Mouse (Mus musculus) bone marrow, adult 2 months (tissue): ENCODE measurements around the gene Baz2a. TPM values are rescaled to one million over a fixed set of nuclear protein-coding genes. Genes with fewer than 3 reads are reported as not detected.
"Not testable (repeated sequence)": the region's sequence is repeated elsewhere in the genome, so short reads cannot be mapped to it uniquely, and the experiment has no call there.

ENCODE experiments used
- H3K27ac ChIP-seq: fragments of 200-500 bp; 2 replicates; pipeline ENCODE4 v1.5.1; 2012; ENCODE audit warnings: low read depth, mild to moderate bottlenecking, control low read depth, inconsistent platforms, low read length; ENCODE audit not compliant: control insufficient read depth, poor library complexity, insufficient read depth
- H3K4me1 ChIP-seq: fragments of 200-500 bp; 2 replicates; pipeline ENCODE4 v1.6.1; 2011; ENCODE audit warnings: low read length; ENCODE audit not compliant: control insufficient read depth, insufficient read depth
- H3K4me3 ChIP-seq: fragments of 200-500 bp; replicated peaks from 2 replicates; pipeline ENCODE3; 2011; ENCODE audit warnings: mild to moderate bottlenecking, low read depth, low read length, control low read depth; ENCODE audit not compliant: control insufficient read depth
- CTCF ChIP-seq: fragments of 200-500 bp; IDR thresholded peaks from 2 replicates; pipeline ENCODE4 v1.5.1; 2011; ENCODE audit warnings: low read length, control low read depth; ENCODE audit not compliant: control insufficient read depth, insufficient read depth
- POLR2A ChIP-seq: fragments of 200-500 bp; IDR thresholded peaks from 2 replicates; pipeline ENCODE4 v1.6.1; 2011; ENCODE audit warnings: low read depth, mild to moderate bottlenecking, control low read depth, low read length, borderline replicate concordance; ENCODE audit not compliant: control insufficient read depth
- WGBS: fragments of 180-500 bp; shearing (Covaris S2); methylation state at CpG from one replicate; pipeline ENCODE4 v1.1.7; 2018; 5-methylcytosine and 5-hydroxymethylcytosine counted together
- polyA plus RNA-seq: library from polyadenylated mRNA; stranded (reverse); fragments of >200 nt; gene quantifications from 2 replicates; pipeline ENCODE4 v1.2.4, GENCODE M21; 2011; ENCODE audit warnings: low replicate concordance; ENCODE audit not compliant: missing spikeins, insufficient read depth, insufficient read length

The Baz2a gene
- polyA plus RNA-seq, 1 experiment, result 64.0 TPM

- Histone ChIP-seq H3K4me1 (no peaks in the 10 kb centered on the region; the same call in 1 of the 2 replicates), H3K4me3 (no peak overlapping the region), H3K27ac (no peak overlapping the region)
- 23% methylated on average over 1 of the region's 1 CpGs for WGBS
- TF ChIP-seq POLR2A (no peak), CTCF (no peak)
Observed at GRCm38 (mm10) chr10:128080496-128080895, 10.9 kb upstream of the Baz2a start.

- Histone ChIP-seq H3K4me1 (no peaks in the 10 kb centered on the region; the same call in 1 of the 2 replicates), H3K4me3 (no peak overlapping the region), H3K27ac (no peak overlapping the region)
- TF ChIP-seq POLR2A, result no peak
- TF ChIP-seq CTCF, result no peak
- 23% methylated on average over 6 of the region's 6 CpGs for WGBS
Observed at GRCm38 (mm10) chr10:128081807-128082476, 9.4 kb upstream of the Baz2a start.

GRCm38 (mm10) chr10:128082477-128082808, 8.9 kb upstream of the Baz2a start:
- peak overlapping the region; percentile 54 for H3K27ac ChIP-seq
- H3K4me3 ChIP-seq, result peak overlapping the region; percentile 81
- no peak for TF ChIP-seq POLR2A
- TF ChIP-seq CTCF, result no peak
- no peaks in the 10 kb centered on the region; the same call in 1 of the 2 replicates for H3K4me1 ChIP-seq
- under 1% methylated on average over 9 of the region's 9 CpGs for WGBS

- H3K27ac ChIP-seq, result peak within 1 kb of the TSS; percentile 83
- WGBS, result under 1% methylated on average over 34 of the region's 34 CpGs
- no peaks in the 10 kb centered on the region; the same call in 1 of the 2 replicates for H3K4me1 ChIP-seq
- TF ChIP-seq CTCF, result no peak
- peak; percentile 96; the same call in 1 of the 2 replicates for TF ChIP-seq POLR2A
- H3K4me3 ChIP-seq, result peak within 1 kb of the TSS; percentile 96
Observed at GRCm38 (mm10) chr10:128082880-128083421, 8.4 kb upstream of the Baz2a start, which contains the start of gene Atp5b. Gene Atp5b (plus strand): TSS chr10:128083273.

GRCm38 (mm10) chr10:128083688-128084087, 7.7 kb upstream of the Baz2a start:
- Histone ChIP-seq H3K4me3 (peak overlapping the region; percentile 96), H3K4me1 (no peaks in the 10 kb centered on the region; the same call in 1 of the 2 replicates), H3K27ac (peak overlapping the region; percentile 83)
- no peak for TF ChIP-seq POLR2A
- TF ChIP-seq CTCF, result no peak
- WGBS, result under 1% methylated on average over 22 of the region's 22 CpGs

GRCm38 (mm10) chr10:128084160-128084559, 7.2 kb upstream of the Baz2a start:
- 0% methylated on average over 3 of the region's 3 CpGs for WGBS
- Histone ChIP-seq H3K4me1 (no peaks in the 10 kb centered on the region; the same call in 1 of the 2 replicates), H3K4me3 (peak overlapping the region; percentile 96), H3K27ac (no peak overlapping the region)
- TF ChIP-seq CTCF, result no peak
- no peak for TF ChIP-seq POLR2A

- Histone ChIP-seq H3K4me3 (no peak overlapping the region), H3K4me1 (no peaks in the 10 kb centered on the region; the same call in 1 of the 2 replicates), H3K27ac (no peak overlapping the region)
- WGBS, result 65% methylated on average over 6 of the region's 6 CpGs
- peak; percentile 40 for TF ChIP-seq CTCF
- TF ChIP-seq POLR2A, result no peak
Observed at GRCm38 (mm10) chr10:128086391-128086790, 5.0 kb upstream of the Baz2a start.

- WGBS, result 73% methylated on average over 2 of the region's 2 CpGs
- H3K4me3 ChIP-seq, H3K4me1 ChIP-seq, H3K27ac ChIP-seq: not testable (repeated sequence)
Observed at GRCm38 (mm10) chr10:128087216-128087615, 4.2 kb upstream of the Baz2a start.
